Mouse (Mus musculus): ENCODE measurements around the gene Ints1.

The Ints1 gene

DNA sequence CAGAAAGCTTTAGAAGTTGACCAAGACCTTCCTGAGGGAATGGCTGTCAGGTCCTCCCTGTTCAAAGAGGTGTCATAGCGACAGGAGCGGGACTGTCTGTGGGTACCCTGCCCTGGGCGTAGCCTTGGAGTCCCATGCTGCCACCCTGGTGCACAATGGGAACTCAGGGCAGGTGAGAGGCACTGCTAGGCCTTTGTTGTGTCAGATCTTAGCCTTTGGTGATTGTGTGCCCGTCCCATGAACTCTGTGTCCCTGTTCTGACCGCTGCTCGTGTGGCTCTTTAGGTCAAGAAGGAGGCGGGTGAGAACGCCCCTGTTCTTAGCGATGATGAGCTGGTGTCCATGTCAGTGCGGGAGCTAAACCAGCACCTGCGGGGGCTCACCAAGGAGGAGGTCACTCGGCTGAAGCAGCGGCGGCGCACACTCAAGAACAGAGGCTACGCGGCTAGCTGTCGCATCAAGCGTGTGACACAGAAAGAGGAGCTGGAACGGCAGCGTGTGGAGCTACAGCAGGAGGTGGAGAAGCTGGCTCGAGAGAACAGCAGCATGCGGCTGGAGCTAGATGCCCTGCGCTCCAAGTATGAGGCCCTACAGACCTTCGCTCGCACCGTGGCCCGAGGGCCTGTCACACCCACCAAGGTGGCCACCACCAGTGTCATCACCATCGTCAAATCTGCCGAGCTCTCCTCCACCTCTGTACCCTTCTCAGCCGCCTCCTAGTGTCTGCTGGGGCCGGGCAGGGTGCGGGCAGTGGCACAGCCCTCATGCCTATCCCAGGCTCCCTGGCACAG is 24.5 kb upstream of the Ints1 start:
- no peak for DNase-seq (ENCODE audit: low spot score)

- no peak for DNase-seq (ENCODE audit: low spot score)
Measured at GRCm38 (mm10) chr5:139799041-139799440, 23.6 kb upstream of the Ints1 start.

GRCm38 (mm10) chr5:139798168-139798900 is 22.9 kb upstream of the Ints1 start:
- DNase-seq (ENCODE audit: low spot score): no peak

DNA sequence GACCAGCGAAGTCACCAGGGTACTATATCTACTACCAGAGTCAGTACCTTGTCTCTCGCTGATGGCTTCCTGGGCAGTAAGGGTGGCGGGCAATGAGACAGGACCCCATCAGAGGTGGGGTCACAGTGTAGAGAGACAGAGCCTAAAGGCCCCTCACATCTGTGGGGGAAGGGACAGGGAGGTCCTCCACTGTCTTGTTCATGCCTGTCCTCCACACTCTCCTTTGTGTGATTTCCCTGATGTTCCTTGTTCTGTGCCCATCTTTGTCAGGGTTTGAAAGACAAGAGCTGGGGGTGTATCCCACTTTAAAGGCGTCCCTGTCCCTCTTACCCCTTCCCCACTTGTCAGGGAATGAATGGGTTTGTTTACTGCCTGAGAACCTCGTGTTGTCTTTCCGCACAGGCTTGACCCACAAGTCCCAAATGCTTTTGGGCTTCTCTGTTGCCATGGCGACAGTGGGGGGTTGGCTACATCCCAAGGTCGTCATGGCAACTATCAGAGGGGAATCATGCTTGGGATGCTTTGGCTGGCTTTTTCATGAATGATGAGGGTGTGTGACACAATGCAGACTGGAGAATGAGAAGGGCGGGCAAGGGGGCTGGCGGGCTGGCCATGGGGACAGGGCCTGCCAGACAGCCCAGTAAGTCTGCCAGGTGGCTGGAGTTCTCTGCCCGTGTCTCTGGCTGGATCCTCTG is 22.1 kb upstream of the Ints1 start:
- peak; percentile 89 for DNase-seq (ENCODE audit: low spot score)

GRCm38 (mm10) chr5:139796900-139797299 is 21.4 kb upstream of the Ints1 start:
- DNase-seq (ENCODE audit: low spot score): peak; percentile 97

GRCm38 (mm10) chr5:139796001-139796620 is 20.6 kb upstream of the Ints1 start:
- no peak for DNase-seq (ENCODE audit: low spot score)

DNA sequence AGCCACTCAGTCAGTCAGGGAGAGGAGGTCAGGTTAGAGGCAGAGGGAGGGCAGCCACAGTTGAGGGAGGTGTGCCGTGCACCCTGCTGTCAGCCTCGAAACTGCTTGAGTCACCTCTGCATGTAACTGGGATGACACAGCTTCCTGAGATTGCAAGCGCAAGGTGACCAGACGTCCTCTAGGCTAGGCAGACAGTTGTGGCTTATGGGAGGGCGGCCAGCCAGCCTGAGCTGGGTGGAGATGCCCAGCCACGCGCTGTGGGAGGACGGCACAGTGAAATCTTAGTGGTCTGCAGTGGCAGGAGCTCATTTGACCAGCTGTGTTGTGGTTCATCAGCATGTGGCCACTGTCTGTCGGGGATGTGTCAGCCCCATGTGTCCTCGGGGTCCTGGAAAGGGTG is 19.5 kb upstream of the Ints1 start:
- DNase-seq (ENCODE audit: low spot score): peak; percentile 36

DNA sequence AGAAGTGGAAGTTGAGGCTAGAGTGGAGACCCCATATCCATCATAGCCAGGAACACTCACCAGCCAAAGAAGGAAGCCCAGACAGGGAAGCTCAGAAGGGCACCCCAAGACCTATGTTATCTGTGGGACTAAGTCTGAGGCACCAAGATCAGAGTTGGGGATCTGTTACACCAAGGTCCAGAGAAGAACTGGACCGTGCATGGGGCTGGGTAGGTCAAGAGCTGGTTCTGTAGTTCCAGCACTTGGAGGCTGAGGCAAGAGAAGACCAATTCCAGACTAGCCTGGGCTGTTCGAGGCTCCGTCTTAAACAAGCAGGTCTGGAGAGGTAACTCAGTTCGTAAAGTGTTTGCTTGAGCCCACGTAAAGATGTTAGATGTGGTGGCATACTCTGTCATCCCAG is 18.7 kb upstream of the Ints1 start:
- DNase-seq (ENCODE audit: low spot score): no peak

- DNase-seq (ENCODE audit: low spot score): peak; percentile 61
Measured at GRCm38 (mm10) chr5:139793338-139794089, 18.0 kb upstream of the Ints1 start.

GRCm38 (mm10) chr5:139792966-139793337 is 17.5 kb upstream of the Ints1 start:
- DNase-seq (ENCODE audit: low spot score): no peak

DNA sequence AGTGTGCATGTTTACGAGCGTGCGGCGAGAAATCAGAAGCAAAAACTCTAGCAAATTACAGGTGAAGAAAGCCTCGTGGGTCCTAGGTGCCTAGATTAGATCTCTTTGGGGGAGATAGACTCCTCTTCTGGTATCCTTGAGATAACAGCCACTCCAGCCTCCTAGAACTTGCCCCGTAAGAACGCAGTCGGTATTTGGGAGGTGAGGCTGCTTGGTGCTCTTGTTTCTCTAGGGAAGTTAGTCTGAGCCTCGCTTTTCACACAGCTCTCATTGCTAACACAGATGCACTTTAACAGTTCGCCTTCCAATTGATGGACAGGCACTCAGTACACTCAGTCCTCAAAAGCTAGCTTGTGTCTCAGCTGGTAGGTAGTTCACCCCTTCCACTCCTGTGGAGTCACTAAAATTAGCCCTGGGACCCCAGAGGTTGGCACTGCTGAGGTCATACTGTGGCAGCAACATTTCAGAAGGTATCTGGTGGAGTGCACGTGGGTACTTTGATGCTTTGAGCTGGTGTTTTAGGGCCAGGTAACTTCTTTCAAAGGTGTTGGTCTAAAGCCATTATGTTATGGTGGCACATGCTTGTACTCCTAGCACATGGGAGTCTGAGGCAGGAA is 16.8 kb upstream of the Ints1 start:
- no peak for DNase-seq (ENCODE audit: low spot score)

DNA sequence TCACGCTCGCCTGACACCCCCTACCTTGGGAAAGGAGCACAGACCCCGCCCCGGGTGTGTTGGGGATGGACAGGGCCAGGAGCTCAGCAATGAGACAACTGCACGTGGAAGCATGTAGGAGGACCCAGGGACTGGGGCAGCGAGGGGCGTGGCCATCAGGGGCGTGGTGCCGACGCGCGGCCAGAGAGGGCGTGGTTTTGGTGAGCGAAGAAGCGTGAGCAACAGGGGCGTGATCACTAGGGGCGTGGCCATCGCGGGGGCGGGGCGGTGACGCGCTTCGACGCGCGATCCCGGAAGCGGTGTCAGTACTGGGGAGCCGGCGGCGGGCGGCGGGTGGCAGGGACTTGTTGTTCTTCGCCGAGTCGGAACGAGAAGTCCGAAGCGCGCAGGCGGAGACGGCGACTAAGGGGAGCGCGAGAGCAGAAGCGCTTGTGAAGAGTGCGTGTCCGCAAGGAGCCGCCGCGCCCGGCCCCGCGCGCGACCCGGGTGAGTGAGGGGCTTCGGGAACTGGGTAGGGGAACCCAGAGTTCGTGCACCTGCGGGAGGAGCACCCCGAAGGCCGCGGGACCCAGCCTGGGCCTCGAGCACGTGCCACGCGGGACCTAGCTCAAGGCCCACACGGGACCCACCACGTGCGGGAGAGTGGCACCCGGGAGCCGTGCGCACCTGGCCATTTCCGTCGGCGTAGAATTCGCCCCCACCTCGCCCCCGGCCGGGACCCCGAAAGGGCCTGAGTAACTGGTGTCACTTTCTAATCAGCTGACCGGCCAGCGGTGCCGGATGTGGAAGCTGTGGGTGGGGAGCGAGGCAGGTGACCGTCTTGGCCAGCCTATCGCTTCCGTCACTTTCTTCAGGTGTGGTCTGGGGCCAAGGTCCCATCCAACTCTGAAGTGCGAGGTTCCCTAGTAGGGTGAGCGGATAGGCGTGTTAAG is 16.0 kb upstream of the Ints1 start, which contains the start of gene Mafk:
Mafk (plus strand) TSS at position 287 of the 932 bp plus-strand sequence.
- DNase-seq (ENCODE audit: low spot score): peak; percentile 98

GRCm38 (mm10) chr5:139789466-139789865 is 14.0 kb upstream of the Ints1 start:
- DNase-seq (ENCODE audit: low spot score): no peak

GRCm38 (mm10) chr5:139781406-139781805 is 5.9 kb upstream of the Ints1 start:
- peak; percentile 29 for DNase-seq (ENCODE audit: low spot score)

- no peak for DNase-seq (ENCODE audit: low spot score)
Measured at GRCm38 (mm10) chr5:139776966-139777365, 1.5 kb upstream of the Ints1 start.

GRCm38 (mm10) chr5:139768216-139768615 is 7.3 kb downstream of the Ints1 start:
- no peak for DNase-seq (ENCODE audit: low spot score)

GRCm38 (mm10) chr5:139764296-139764695 is 11.2 kb downstream of the Ints1 start:
- DNase-seq (ENCODE audit: low spot score): no peak

- DNase-seq (ENCODE audit: low spot score): no peak
Measured at GRCm38 (mm10) chr5:139758096-139758495, 17.4 kb downstream of the Ints1 start.

DNA sequence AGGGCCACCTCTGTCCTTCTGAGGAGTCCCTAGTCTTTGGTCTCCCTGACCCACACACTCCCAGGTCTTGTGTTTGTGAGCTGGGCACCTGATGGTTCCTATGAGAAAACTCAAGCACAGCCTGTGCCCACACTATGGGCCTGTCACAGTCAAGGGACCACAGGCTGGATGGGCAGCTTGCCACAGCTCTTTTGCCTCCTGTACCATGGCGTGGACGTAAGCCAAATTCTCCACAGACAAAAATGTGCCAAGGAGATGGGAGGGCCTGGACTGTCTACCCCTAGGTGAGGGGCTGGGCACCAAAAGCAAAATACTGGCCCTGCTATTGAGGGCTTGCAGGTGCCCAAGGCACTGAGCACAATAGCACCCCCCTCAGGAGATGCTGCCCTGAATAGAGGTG is 18.9 kb downstream of the Ints1 start:
- no peak for DNase-seq (ENCODE audit: low spot score)

DNA sequence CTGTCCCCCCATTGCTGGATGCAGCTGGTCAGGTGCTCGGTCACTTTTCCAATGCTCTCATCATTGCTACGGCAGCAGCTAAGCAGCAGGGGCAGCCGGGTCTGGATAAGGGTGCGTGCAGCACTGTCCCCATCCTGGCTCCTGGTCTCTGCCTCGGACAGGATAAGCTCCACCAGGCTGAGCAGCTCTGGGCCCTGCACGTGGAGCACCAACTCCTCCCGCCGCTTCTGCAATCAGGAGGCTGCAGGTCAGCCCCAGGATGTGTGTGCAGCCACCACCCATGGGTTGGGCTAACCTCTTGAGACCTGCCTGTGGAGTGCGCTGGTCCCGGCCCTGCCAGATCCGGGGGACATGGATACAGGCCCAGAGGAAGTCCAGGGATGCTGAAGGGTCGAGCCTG is 19.3 kb downstream of the Ints1 start:
- no peak for DNase-seq (ENCODE audit: low spot score)

Data from lung, postnatal 25 days (tissue).